Mouse (Mus musculus): Measurements from ENCODE around the gene Vmn2r89.
"Not testable (repeated sequence)": the region's sequence is repeated elsewhere in the genome, so short reads cannot be mapped to it uniquely, and the experiment has no call there.

Vmn2r89 gene

GRCm38 (mm10) chr14:51451557-51451956, at the start of gene Vmn2r89:
TSS of gene Vmn2r89 (plus strand) at chr14:51451857.
- not testable (repeated sequence) for DNase-seq (ENCODE audit: low spot score in 2 of 2)

- no peak for DNase-seq (ENCODE audit: low spot score in 2 of 2)
Observed at GRCm38 (mm10) chr14:51410520-51410919, 41.1 kb upstream of the Vmn2r89 start, which contains the start of gene Vmn2r88. TSS of gene Vmn2r88 (plus strand) at chr14:51410820.

GRCm38 (mm10) chr14:51423885-51424284, 27.8 kb upstream of the Vmn2r89 start:
- no peak for DNase-seq (ENCODE audit: low spot score in 2 of 2)

- DNase-seq (ENCODE audit: low spot score in 2 of 2), result not testable (repeated sequence)
Observed at GRCm38 (mm10) chr14:51430138-51430537, 21.5 kb upstream of the Vmn2r89 start.

- DNase-seq (ENCODE audit: low spot score in 2 of 2), result no peak
Observed at GRCm38 (mm10) chr14:51434546-51434945, 17.1 kb upstream of the Vmn2r89 start.

GRCm38 (mm10) chr14:51435020-51435419, 16.6 kb upstream of the Vmn2r89 start:
- no peak for DNase-seq (ENCODE audit: low spot score in 2 of 2)

- no peak for DNase-seq (ENCODE audit: low spot score in 2 of 2)
Observed at GRCm38 (mm10) chr14:51438955-51439354, 12.7 kb upstream of the Vmn2r89 start.

- DNase-seq (ENCODE audit: low spot score in 2 of 2), result not testable (repeated sequence)
Observed at GRCm38 (mm10) chr14:51480278-51480677, 28.6 kb downstream of the Vmn2r89 start.

- DNase-seq (ENCODE audit: low spot score in 2 of 2), result not testable (repeated sequence)
Observed at GRCm38 (mm10) chr14:51481332-51482015, 29.8 kb downstream of the Vmn2r89 start.

- DNase-seq (ENCODE audit: low spot score in 2 of 2), result no peak
Observed at GRCm38 (mm10) chr14:51482051-51482715, 30.5 kb downstream of the Vmn2r89 start.

GRCm38 (mm10) chr14:51482971-51483381, 31.3 kb downstream of the Vmn2r89 start:
- not testable (repeated sequence) for DNase-seq (ENCODE audit: low spot score in 2 of 2)

GRCm38 (mm10) chr14:51483671-51484070, 32.0 kb downstream of the Vmn2r89 start:
- no peak for DNase-seq (ENCODE audit: low spot score in 2 of 2)

GRCm38 (mm10) chr14:51486111-51486510, 34.5 kb downstream of the Vmn2r89 start:
- no peak for DNase-seq (ENCODE audit: low spot score in 2 of 2)

GRCm38 (mm10) chr14:51495781-51496180, 44.1 kb downstream of the Vmn2r89 start:
- no peak for DNase-seq (ENCODE audit: low spot score in 2 of 2)

GRCm38 (mm10) chr14:51496955-51497354, 45.3 kb downstream of the Vmn2r89 start:
- no peak for DNase-seq (ENCODE audit: low spot score in 2 of 2)

- DNase-seq (ENCODE audit: low spot score in 2 of 2), result no peak
Observed at GRCm38 (mm10) chr14:51497958-51498357, 46.3 kb downstream of the Vmn2r89 start.

- DNase-seq (ENCODE audit: low spot score in 2 of 2), result no peak
Observed at GRCm38 (mm10) chr14:51499707-51500275, 48.1 kb downstream of the Vmn2r89 start.

- no peak for DNase-seq (ENCODE audit: low spot score in 2 of 2)
Observed at GRCm38 (mm10) chr14:51500461-51500860, 48.8 kb downstream of the Vmn2r89 start.

GRCm38 (mm10) chr14:51507416-51507815, 55.8 kb downstream of the Vmn2r89 start:
- DNase-seq (ENCODE audit: low spot score in 2 of 2), result no peak
